Mouse (Mus musculus) left cerebral cortex, adult 8-10 months (tissue): ENCODE results near the gene Vti1a. TPM values are rescaled to one million over a fixed set of nuclear protein-coding genes. Genes with fewer than 3 reads are reported as not detected.

Experiments
- DNase-seq, 2 experiments: peaks; one replicate each; pipeline ENCODE4 v3.0.0; 2022; ENCODE audit warnings: low spot score in 2 of 2
- total RNA-seq, 4 experiments: library from RNA; stranded (reverse); gene quantifications; 2 replicates each; pipeline ENCODE4 v1.2.4; 2022

The Vti1a gene
- total RNA-seq, 4 experiments from 2014 or later = 62.8 to 67.7 (median 64.3) TPM

DNA sequence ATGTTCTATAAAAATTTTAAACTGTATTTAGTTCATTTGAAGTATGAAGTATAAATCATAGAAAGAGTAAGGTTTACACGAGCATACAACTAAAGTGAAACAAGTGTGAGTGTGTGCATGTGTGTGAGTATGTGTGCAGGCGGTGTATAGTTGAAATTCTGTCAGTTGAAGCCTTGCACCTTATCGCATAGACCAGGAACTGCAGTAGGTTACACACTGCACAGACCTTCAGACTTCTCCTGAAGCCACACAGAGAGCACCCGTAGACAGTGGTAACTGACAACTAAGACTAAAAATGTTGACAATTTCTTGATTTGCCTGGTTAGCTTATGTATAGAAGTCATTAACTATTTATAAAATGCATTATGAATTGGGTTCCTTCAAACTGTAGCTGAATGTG lies 61.4 kb downstream of the Vti1a start:
- no peak for DNase-seq

- DNase-seq = no peak
Observed at GRCm38 (mm10) chr19:55378884-55379283, 62.8 kb downstream of the Vti1a start.

GRCm38 (mm10) chr19:55380764-55381163 lies 64.7 kb downstream of the Vti1a start:
- no peak for DNase-seq

DNA sequence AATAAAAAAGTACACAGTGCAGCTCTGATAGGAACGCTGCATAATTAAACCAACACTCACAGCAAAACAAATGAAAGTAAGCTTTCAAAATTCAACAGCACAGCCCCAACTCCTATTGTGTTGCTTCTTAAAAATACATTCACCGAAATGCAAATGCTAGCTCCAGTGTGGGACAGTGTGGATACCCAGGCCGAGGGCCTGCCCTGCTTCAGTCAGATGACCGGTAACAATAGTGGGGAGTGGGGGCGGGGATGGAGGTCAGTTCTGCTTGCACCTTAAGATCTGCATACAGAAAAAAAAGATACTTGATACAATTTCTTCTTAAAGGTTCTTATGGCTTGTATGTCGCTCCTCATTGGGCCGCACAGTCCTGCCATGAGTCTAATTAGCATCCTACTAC lies 65.2 kb downstream of the Vti1a start:
- no peak for DNase-seq

DNA sequence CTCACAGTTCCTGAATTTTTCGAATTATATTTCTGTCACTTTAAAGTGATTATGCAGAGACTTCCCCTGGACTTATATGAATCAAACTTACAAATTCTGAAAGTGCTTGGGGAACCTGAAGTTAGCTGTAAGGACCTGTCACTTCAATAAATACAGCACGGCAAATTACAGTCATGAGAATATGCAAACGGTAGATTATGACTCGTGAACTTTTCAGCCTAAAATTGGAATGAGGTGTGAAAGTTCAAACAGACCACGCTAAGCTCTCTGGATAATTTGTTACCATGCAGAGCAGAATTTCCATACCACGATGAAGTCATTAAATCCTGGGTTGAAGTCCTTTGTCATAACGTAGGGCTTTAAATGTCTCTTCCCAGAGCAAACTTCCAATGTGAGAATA lies 66.7 kb downstream of the Vti1a start:
- no peak for DNase-seq

DNA sequence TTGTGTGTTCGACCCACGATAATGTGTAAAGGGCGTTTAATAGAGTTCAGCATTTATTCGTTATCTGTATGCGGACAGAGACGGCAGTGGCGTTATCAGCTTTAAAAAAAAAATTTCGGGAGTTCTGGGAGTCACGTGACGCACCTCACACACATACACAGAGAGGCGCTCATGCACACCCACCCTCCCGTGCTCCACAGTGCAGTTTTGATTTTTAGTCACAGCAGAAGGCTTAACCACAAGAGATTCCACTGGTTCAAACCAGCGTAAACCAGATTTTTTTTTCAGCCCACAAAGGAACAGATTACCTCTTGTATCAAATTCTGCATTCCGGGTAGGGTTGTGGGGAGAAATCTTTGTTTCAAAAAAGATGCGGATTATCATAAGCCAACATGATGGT lies 68.5 kb downstream of the Vti1a start:
- DNase-seq = no peak

DNA sequence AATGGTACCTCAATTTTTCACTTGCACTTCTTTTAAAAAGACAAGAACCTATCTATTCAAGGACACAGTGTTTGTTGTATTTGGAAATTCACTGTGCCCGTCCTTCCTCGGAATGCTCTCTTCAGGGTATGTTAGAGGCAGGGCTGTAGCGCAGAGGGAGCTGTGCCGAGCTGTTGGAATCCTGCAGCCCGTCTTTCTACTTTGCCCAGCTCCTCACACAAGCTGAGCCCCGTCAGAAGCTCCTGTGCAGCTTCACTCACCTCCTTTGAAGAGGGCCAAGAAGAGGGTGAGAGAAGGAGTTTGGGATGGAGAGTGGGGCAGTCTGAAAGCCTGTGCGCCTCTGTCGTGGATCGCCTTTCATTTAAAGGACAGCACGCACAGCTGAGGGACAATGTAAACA lies 72.9 kb downstream of the Vti1a start:
- DNase-seq = no peak

- no peak for DNase-seq
Observed at GRCm38 (mm10) chr19:55390323-55390722, 74.2 kb downstream of the Vti1a start.

GRCm38 (mm10) chr19:55401638-55402037 lies 85.5 kb downstream of the Vti1a start:
- no peak for DNase-seq

GRCm38 (mm10) chr19:55408486-55408885 lies 92.4 kb downstream of the Vti1a start:
- DNase-seq = no peak

DNA sequence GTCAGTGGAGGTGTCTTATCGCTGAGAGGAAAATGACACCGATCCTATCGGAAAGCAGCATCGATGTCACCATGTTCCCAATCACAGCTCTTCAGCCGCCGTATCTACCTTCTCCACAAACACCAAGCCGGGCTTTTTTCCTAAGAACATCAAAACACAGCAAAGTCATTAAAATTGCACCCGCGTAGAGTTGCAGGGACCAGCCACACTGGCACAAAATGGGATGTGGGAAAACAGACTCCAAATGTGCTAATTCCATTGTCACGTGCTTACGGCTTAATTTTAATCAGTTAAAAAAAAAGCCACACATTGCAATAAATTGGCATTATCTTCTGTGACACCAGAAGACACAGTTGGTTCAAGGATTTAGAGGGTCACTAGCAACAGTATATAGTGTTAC lies 95.3 kb downstream of the Vti1a start:
- DNase-seq = no peak

GRCm38 (mm10) chr19:55411894-55412293 lies 95.8 kb downstream of the Vti1a start:
- DNase-seq = no peak

GRCm38 (mm10) chr19:55414050-55414449 lies 98.0 kb downstream of the Vti1a start:
- DNase-seq = no peak

- no peak for DNase-seq
Observed at GRCm38 (mm10) chr19:55418756-55419155, 102.7 kb downstream of the Vti1a start.

DNA sequence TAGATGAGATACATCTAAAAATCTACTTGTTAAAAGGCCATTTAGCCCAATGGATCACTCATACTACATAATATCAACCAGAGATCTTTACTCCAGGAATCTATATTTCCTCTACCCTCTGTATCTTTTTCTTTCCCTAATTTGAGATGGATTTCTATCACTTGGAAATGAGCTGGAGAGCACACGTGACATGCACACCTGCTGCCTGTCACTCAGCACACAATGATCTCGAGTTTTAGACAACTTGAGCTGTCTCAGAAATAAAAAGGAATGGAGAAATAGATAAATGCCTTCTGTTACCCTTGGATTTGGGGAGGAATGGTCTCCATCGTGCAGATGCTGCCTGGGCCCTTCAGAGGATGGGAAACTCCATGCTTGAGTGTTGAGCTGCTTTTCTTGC lies 103.9 kb downstream of the Vti1a start:
- DNase-seq = no peak

DNA sequence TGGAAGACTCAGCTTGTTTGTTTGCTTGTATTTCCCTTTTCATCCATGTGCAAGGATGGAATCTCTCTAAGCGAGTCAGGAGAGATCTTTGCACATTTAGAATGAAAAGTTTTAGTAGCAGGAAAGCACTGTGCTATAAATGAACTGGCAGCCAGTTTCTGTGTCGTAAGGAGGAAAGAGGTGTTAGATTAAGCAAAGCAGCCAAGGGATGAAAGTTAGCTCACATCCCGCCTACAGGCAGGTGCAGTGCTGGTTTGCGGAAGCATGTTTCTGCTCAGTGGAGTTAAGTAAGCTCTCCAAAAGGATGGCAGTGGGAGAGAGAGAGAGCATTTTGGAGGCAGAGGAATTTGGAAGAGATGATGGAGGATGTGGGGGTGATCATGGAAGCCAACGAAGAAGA lies 105.7 kb downstream of the Vti1a start:
- peak; percentile 20 to 85 for DNase-seq

GRCm38 (mm10) chr19:55422311-55423064 lies 106.4 kb downstream of the Vti1a start:
- no peak for DNase-seq

DNA sequence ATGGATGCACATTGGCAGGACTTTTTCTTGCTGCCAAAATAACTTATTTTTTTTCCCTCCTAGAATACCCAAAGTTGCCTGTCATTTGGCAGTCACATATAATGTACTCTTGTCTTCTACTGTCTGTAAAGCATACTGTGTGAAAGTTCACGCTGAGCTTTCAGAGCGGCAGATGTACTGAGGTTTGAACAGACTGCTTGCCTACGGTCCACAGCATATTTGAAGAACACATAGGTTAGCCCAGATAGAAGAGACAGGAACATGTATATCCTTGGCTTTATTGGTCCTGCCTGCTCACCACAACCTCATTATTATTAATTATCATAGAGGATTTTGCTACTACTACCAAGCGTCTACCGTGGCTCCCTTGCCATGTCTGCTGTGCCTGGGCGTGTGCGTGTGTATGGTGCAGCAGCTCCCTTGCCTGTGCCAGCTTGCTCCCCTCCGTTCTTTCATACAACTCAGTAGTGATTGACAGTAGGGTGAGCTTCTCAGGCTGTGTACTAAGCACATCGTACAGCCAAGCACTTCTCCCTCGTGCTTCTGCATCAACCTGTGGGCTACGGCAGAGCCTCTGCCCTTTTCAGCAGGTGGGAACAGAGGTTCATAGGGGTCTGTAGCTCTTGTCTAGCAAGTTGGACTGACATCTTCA lies 107.1 kb downstream of the Vti1a start:
- no peak for DNase-seq

DNA sequence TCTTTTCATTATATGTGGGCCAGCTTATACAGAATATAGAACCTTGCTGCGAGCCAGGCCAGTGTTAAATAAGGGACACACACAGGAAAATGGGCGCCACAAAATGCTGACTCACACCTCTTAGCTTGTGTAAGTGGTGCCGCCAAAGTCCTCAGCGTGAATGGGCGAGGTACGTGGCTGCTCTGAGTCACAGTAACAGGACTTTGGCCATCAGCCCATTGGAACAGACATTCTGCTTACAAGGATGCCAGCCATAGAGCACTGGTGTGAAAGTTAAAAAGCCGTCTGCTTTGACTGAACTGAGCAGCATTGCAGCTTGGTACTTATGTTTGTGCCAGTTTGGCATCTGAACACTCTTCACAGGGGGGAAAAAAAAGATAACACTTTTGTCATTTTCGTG lies 107.9 kb downstream of the Vti1a start:
- peak; percentile 19 to 86 for DNase-seq

DNA sequence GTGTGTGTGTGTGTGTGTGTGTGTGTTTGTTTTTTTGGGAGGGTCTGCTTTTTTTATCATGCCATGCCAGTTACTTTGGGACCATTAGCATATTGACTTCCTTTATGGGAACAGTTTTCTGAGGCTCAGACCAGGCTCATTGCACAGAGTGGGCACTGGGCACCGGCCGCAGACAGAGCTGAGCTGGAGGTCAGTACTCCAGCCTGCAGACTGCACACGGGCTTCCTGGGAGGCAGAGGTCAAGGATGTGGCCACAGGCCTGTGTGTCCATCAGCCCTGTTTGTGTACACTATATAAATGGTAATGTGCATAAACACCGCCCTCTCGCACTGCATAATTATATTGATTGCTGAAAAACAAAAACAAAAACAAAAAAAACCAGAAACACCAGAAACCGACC lies 108.4 kb downstream of the Vti1a start:
- no peak for DNase-seq

DNA sequence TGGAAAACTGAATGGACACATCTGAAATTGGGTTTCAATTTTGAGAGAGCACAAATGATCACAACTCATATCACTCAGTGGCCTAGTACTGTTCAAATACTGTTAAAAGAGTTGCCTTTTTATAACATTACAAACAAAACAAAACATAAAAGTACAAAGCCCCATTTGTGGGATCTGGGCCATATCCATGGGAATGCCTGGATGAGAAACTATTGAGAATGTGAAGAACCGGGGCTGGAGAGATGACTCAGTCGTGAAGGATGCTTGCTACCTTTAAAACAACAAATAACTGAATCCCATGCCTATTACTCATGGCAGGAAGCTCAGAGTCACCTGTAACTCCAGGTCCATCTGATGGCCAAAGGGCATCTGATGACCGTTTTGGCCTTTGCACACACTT lies 124.2 kb downstream of the Vti1a start:
- no peak for DNase-seq

DNA sequence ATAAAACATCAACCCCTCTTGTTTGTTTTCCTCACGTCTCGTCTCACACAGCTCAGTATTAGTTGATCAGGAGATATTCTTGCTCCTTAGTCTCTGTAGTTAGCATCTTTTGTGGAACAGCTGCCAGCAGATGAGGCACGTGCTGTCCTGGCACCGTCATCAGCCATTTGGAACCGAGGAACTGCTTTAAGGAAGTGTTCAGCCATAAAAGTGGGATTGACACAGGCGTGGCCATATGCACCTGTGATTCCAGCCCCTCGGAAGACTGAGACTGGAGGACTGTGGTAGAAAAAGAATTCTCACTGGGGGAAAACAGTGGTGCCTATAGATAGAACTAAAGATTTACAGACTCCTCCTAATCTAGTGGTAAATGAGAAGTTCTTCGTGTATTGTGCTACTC lies 127.5 kb downstream of the Vti1a start:
- no peak for DNase-seq

GRCm38 (mm10) chr19:55449084-55449483 lies 133.0 kb downstream of the Vti1a start:
- no peak for DNase-seq
